Mouse (Mus musculus) megakaryocyte, embryonic 14.5 days (primary cell): ENCODE measurements around the gene Tmem245.

ENCODE experiments used
- FLI1 ChIP-seq: IDR thresholded peaks from 2 replicates; pipeline ENCODE4 v1.6.1; 2012; ENCODE audit warnings: low read length, inconsistent platforms, mixed read lengths
- GATA1 ChIP-seq: IDR thresholded peaks from 3 replicates; pipeline ENCODE4 v1.6.1; 2012; ENCODE audit warnings: mixed read lengths, low read length, inconsistent platforms, borderline replicate concordance

DNA sequence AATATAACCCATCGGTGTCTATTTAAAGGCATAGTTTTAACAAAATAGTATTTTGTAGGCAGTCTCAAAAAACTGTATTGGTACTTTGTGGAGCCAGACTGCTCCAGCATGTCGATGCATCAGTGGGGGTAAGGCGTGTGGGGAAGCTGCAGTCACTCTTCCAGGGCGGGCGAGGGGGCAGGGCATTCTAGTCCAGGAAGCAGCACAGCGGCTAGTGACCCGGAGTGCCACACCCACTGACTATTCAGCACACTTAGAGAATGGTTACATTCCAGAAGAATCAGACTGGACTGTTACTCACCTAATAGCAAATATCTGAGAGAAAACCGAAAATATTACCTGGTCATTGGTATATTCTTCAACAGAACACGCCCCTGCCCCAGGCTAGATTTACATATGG lies 10.3 kb upstream of the Tmem245 start:
- TF ChIP-seq GATA1 (no peak), FLI1 (no peak)
